Mouse (Mus musculus) kidney, adult 9 months (tissue): ENCODE data around the gene Sgf29.

Experiments
- DNase-seq: peaks from one replicate; pipeline ENCODE4 v3.0.0; 2022

Sgf29 gene

DNA sequence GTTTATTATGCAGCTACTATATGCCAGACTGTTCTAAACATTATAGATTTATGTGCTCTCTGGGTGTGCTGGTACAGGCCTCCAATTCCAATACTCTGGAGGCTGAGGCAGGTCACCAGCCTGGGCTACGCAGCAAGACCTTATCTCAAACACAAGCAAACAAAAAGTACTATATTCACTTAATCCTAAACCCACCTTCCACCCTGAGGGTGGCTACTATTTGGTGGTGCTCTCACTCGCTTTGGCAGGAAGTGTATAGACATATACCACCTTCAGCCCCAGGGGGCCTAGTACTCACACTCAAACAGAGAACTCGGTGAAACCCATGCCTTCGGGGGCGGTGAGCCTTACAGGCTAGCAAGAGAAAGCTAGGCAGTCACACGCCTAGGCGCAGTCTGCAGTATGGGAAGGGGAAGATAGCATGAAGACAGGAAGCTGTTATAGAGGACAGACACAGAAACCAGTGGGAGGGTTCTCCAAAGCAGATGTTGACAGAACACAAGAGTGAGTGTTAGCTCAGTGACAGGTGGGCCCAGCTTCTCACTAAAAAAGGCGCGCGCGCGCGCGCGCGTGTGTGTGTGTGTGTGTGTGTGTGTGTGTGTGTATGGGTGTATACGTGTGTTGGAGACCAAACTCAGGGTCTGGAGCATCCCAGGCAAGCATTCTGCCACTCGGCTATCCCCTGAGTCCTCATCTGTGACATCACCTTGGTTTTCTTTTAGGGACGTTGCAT lies 58.5 kb downstream of the Sgf29 start, which contains the start of gene Coro1a:
Coro1a (minus strand) TSS at position 346 of the 733 bp plus-strand sequence.
- DNase-seq = no peak

DNA sequence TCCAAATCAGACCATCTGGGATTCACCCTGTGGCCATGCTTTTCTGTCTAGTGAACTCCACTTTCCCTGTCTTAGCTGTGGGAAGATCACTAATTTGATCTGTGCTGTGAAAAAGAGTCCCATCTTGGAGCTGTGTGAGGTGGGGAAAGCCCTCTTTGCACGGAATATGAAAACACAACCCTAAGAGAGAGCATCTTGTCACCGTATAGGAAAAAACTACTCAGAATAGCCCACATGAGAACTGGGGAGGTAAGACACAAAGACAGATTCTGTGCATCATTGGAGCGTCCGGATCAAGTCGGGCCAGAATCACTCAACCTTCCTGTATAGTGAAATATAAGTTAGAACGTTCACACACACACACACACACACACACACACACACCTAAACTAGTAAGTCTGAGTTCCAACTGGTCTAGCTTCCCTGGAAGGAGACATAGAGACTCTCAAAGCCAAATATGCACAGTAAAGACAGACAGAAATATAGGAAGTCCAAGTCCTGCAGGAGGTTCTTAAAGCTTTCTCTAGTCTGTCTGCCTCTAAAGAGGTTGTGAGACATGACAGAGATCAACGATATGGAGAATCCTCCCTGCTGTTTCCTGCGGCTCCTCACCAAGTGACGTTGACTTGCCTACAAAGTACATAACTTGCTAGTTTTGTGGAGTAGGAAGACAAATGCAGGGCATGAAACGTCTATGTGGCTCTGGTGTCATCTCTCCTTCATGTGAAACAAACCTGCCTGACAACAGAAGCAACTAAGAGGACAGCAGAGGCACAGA lies 59.3 kb downstream of the Sgf29 start:
- no peak for DNase-seq

DNA sequence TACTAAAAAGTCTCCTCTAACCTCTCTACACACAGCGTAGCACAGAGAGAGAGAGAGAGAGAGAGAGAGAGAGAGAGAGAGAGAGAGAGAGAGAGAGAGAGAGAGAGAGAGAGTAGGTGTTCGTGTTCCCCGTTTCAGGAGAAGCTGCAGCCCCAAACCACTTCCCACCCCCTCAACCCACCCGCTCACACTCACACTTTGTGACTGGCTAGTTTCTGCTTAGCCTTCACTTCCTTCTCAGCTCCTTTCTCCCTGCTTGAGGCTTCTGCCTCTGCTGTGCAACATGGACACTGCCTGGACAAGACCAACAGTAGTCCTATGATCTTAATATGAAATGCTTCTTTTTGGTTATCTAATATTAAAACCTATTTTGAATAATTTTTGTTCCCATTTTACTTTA lies 61.2 kb downstream of the Sgf29 start:
- DNase-seq = no peak

DNA sequence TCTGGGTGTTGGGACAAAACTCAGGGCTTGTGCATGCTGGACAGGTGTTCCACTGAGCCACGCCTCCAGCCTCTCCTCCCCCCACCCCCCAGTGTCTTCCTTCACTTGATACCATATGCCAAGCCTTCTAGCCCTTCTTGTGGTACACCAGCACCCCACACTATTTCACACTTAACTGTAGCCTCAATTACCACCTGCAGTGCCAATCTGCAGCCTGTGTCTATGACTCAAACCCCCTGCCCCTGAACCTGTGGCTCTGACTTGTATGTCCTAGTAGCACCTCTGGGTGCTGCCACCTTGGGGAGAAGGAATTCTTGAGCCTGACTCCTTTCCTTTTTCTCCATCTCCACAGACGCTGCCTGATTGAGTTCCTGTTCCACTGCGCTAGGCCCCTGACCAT lies 62.8 kb downstream of the Sgf29 start:
- no peak for DNase-seq

DNA sequence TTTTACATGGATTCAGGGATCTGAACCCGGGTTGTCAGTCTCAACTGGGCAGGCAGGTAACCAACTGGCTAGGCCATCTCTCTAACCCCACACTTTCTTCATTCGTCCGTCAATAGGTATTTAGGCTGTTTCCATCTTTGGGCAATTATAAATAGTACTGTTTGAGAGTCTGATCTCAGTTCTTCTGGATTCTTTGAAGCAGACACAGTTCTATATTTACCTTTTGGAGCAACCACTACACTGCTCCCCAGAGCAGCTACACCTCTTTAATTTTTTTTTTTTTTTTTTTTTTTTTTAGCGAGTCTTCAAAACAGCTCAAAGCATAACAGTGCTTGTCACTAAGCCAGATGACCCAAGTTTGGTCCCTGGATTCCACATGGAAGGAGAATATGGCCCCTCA lies 66.6 kb downstream of the Sgf29 start:
- DNase-seq = no peak

DNA sequence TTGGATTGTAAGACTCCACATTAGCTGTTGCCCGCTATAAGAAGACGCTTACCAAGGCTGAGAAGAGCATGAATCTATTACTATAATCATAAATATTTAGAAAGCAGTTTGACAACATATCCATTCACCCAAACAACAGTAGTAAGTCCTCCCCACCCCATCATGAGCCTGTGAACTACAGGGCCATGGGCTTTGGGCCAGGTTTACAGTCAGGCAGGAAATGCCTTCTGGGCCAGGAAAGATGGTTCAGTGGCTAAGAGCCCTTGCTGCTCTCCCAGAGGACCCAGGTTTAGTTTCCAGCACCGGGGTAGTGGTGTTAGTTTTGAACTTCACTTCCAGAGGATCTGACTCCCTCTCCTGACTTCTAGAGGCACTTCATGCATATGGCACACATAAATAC lies 68.5 kb downstream of the Sgf29 start:
- no peak for DNase-seq

DNA sequence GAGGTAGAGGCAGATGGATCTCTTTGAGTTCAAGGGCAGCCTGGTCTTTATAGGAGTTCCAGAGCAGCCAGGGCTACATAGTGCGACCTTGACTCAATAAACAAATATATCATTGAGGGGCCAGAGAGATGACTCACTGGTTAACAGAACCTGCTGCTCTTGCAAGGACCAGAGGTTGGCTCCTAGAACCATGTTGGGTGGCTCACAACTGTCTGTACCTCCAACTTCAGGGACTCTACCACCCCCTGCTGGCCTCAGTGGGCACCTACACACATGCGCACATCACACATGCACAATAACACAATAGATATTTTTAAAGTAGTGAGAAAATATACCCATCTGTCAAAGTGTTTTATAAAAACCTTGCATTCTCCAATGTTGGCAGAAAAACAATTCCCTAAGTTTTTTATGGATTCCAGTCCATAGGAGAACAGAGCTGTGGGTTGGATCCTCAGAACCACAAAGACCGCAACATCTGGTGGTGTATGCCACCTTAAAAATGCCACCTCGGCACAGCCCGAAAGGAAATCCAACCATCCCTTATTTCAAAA lies 69.8 kb downstream of the Sgf29 start:
- no peak for DNase-seq

DNA sequence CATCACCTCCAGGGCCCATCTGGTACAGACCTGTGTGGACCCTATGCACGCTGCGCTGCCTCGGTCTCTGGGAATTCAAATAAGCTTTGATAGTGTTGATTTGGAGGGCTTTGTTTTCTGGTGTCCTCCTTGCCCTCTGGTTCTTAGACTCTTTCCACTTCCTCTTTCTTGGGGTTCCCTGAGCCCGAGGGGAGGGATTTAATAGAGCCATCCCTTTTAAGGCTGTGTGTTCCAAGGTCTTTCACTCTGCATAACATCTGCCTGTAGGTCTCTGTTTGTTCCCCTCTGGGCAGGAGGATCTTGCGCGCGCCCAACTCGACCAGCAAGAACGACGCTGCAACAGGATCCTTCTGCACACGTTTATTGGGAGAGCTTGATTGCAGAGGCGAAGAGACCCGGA lies 72.5 kb downstream of the Sgf29 start:
- DNase-seq = no peak
